ENCODE assay signal across 13 mouse cellular contexts in the genomic region with DNA sequence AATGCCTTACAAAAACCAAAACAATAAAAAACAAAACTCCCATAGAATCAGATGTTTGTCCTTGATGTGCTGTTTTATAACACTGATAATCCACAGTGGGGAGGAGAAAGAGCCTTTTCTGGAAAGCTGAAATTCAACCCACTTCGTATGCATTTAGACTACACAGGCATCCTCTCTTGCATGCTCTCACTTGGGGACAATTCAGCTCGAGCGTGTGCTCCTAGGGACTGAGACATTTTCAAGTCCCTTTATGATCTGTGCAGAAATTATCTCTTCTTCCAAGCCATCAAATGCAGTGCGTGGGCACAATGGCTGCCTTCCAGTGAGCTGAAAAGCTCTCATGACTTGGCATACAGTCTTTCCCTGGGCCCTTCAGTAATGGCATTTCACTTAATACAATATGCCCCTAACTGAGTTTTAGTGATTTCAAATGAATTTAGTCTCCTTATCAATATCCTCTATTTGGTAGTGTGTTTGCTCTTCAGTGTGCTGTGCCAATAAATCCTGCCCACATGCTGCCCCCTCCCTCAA.
A peak's percentile ranks its signal among the peaks of the same experiment; 100 is the strongest.
DNase-seq lines count a peak whose midpoint lies in the region; ATAC-seq and TF ChIP-seq lines count a peak whose summit lies in the region.
"Had no signal": no experiment of that assay in that cellular context is flagged by ENCODE, and none has a peak within 500 bp of the region (broad histone marks: within the 10 kb centered on the region; RNA-seq: fewer than 3 reads in every experiment).

No protein-coding gene starts in this region.

- H3K4me3 ChIP-seq in forebrain, postnatal 0 days (ENCODE audit: low read depth, low read length): no peak overlapping the region
- H3K4me3 ChIP-seq in forebrain, embryonic 13.5 days: no peak overlapping the region
- H3K4me3 ChIP-seq in heart, embryonic 12.5 days: no peak overlapping the region
- H3K4me3 ChIP-seq: embryonic facial prominence, embryonic 15.5 days; liver, embryonic 15.5 days had no signal

- H3K4me1 ChIP-seq in forebrain, postnatal 0 days (ENCODE audit: insufficient read depth): no peaks in the 10 kb centered on the region
- peaks cover 3% of the 10 kb centered on the region; the same call in 1 of the 2 replicates for H3K4me1 ChIP-seq in forebrain, embryonic 13.5 days
- no peaks in the 10 kb centered on the region for H3K4me1 ChIP-seq in heart, embryonic 12.5 days (replicated peaks)
- H3K4me1 ChIP-seq: embryonic facial prominence, embryonic 15.5 days; liver, embryonic 15.5 days had no signal

- H3K27ac ChIP-seq in forebrain, postnatal 0 days (ENCODE audit: low read depth, low read length): no peak overlapping the region
- no peak overlapping the region for H3K27ac ChIP-seq in forebrain, embryonic 13.5 days
- H3K27ac ChIP-seq in heart, embryonic 12.5 days (ENCODE audit: poor library complexity, severe bottlenecking): no peak overlapping the region
- H3K27ac ChIP-seq: embryonic facial prominence, embryonic 15.5 days; liver, embryonic 15.5 days had no signal

- H3K4me2 ChIP-seq in forebrain, postnatal 0 days (ENCODE audit: low read depth): no peak overlapping the region
- H3K4me2 ChIP-seq in forebrain, embryonic 13.5 days: no peak overlapping the region
- no peak overlapping the region for H3K4me2 ChIP-seq in heart, embryonic 12.5 days
- H3K4me2 ChIP-seq: embryonic facial prominence, embryonic 15.5 days; liver, embryonic 15.5 days had no signal

- no peaks in the 10 kb centered on the region for H3K36me3 ChIP-seq in forebrain, postnatal 0 days (ENCODE audit: insufficient read depth)
- no peaks in the 10 kb centered on the region for H3K36me3 ChIP-seq in forebrain, embryonic 13.5 days (ENCODE audit: poor library complexity, severe bottlenecking)
- no peaks in the 10 kb centered on the region for H3K36me3 ChIP-seq in heart, embryonic 12.5 days
- H3K36me3 ChIP-seq: embryonic facial prominence, embryonic 15.5 days; liver, embryonic 15.5 days had no signal

- H3K9me3 ChIP-seq in forebrain, postnatal 0 days (ENCODE audit: low read length): no peaks in the 10 kb centered on the region
- no peaks in the 10 kb centered on the region for H3K9me3 ChIP-seq in forebrain, embryonic 13.5 days (replicated peaks)
- no peaks in the 10 kb centered on the region for H3K9me3 ChIP-seq in heart, embryonic 12.5 days (replicated peaks)
- H3K9me3 ChIP-seq: embryonic facial prominence, embryonic 15.5 days; liver, embryonic 15.5 days had no signal

- H3K9ac ChIP-seq in forebrain, postnatal 0 days: no peak overlapping the region
- H3K9ac ChIP-seq in forebrain, embryonic 13.5 days: no peak overlapping the region
- H3K9ac ChIP-seq in heart, embryonic 12.5 days: no peak overlapping the region
- H3K9ac ChIP-seq: embryonic facial prominence, embryonic 15.5 days; liver, embryonic 15.5 days had no signal

- peak; percentile 9 for DNase-seq in forebrain, postnatal 0 days
- peak; percentile 24 to 73 for DNase-seq in frontal cortex, adult 2 months (ENCODE audit: extremely low spot score in 1 of 2, low spot score in 1 of 2)
- DNase-seq in layer of hippocampus, postnatal 36 days: peak; percentile 49 to 50
- peak; percentile 37 to 58 for DNase-seq in right cerebral cortex, postnatal 10 days (ENCODE audit: low spot score in 2 of 2)
- DNase-seq in adrenal gland, postnatal 10 days: no peak
- DNase-seq in lung, postnatal 25 days (ENCODE audit: low spot score): no peak
- DNase-seq: adrenal gland, postnatal 14 days had no signal

- no peaks in the 10 kb centered on the region for H3K27me3 ChIP-seq in forebrain, postnatal 0 days (ENCODE audit: insufficient read depth, low read length)
- no peaks in the 10 kb centered on the region for H3K27me3 ChIP-seq in forebrain, embryonic 13.5 days
- H3K27me3 ChIP-seq in heart, embryonic 12.5 days (replicated peaks): no peaks in the 10 kb centered on the region
- H3K27me3 ChIP-seq: embryonic facial prominence, embryonic 15.5 days; liver, embryonic 15.5 days; Patski had no signal

- ATAC-seq in forebrain, postnatal 0 days: no peak
- no peak for ATAC-seq in forebrain, embryonic 13.5 days
- ATAC-seq in heart, embryonic 12.5 days (ENCODE audit: insufficient number of reproducible peaks, low FRiP score): no peak
- ATAC-seq: intestine, postnatal 0 days; Patski had no signal

- TF ChIP-seq CTCF in forebrain, postnatal 0 days (IDR thresholded peaks at IDR 0.05; ENCODE audit: low read depth): no peak

- 30% methylated on average over 4 of the region's 4 CpGs for WGBS in forebrain, postnatal 0 days
- WGBS in forebrain, embryonic 13.5 days: 66% methylated on average over 4 of the region's 4 CpGs
- WGBS in heart, embryonic 12.5 days: 72% methylated on average over 4 of the region's 4 CpGs

Comparison
In these comparisons a context has a peak if more than half of its experiments do, and no peak if none do; other contexts are left out.
1. DNase-seq: peak in forebrain, postnatal 0 days (single experiment), frontal cortex, adult 2 months (2 of 2), layer of hippocampus, postnatal 36 days (2 of 2) and right cerebral cortex, postnatal 10 days (2 of 2); none in adrenal gland, postnatal 10 days (single experiment) and lung, postnatal 25 days (single experiment).